Mouse (Mus musculus): ENCODE results near the gene Bmp8b. TPM values are rescaled to one million over a fixed set of nuclear protein-coding genes. Genes with fewer than 3 reads are reported as not detected.
"Not testable (repeated sequence)": the region's sequence is repeated elsewhere in the genome, so short reads cannot be mapped to it uniquely, and the experiment has no call there.

Bmp8b gene
- polyA plus RNA-seq, 1 experiment from 2014 or later: 0.30 TPM

DNA sequence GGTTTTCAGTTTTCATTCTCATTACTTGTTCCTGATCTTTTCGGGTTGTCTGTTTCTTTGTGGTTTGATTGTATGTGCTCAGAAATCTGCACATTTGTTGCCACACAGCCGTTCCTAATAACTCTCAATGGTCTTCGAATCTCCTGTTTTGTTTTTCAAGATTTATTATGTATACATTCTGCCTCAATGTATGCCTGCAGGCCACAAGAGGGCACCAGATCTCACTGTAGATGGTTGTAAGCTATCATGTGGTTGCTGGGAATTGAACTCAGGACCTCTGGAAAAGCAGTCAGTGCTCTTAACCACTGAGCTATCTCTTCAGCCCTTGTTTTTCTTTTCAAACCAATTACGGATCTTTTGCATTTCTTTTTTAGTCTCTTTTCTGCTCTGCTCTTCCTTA, 18.6 kb upstream of the Bmp8b start:
- H3K27ac ChIP-seq (ENCODE audit: low read depth, low read length): no peak overlapping the region

DNA sequence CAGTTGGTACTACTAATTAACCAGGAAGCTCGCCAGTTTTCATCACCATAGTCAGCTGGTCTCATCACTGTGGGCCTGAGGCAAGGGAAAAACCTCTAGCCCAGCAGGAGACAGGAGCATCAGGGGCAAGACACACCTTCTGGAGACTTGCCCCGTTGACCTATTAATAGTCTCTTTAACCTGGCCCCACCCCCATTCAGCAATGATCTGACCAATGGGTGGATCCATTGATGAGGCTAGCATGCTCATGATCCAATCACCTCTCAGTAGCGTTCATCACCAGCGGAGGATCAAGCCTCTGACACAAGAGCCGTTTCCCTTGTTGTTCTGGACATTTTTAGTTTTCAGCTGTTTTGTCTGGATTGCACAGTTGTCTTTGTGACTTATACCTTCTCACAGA, 12.3 kb upstream of the Bmp8b start:
- Histone ChIP-seq H3K9ac (ENCODE audit: low read depth, low read length) (no peak overlapping the region), H3K4me1 (replicated peaks; ENCODE audit: control insufficient read depth, insufficient read depth, low read length) (no peaks in the 10 kb centered on the region), H3K27me3 (replicated peaks; ENCODE audit: control insufficient read depth, insufficient read depth, low read length) (no peaks in the 10 kb centered on the region), H3K4me3 (ENCODE audit: low read depth, low read length) (no peak overlapping the region), H3K27ac (ENCODE audit: low read depth, low read length) (no peak overlapping the region), H3K9me3 (ENCODE audit: control insufficient read depth) (no peaks in the 10 kb centered on the region), H3K36me3 (ENCODE audit: control insufficient read depth, insufficient read depth) (no peaks in the 10 kb centered on the region), H3K4me2 (replicated peaks; ENCODE audit: low read depth) (no peak overlapping the region)
- 58% methylated on average over 5 of the region's 5 CpGs for WGBS
- TF ChIP-seq CTCF (IDR thresholded peaks at IDR 0.05; ENCODE audit: low read depth): no peak
- ATAC-seq: no peak

More for the DNA sequence above, 18.6 kb upstream of the Bmp8b start:
- H3K4me1 ChIP-seq (replicated peaks; ENCODE audit: control insufficient read depth, insufficient read depth, low read length): no peaks in the 10 kb centered on the region
- no peak overlapping the region for H3K9ac ChIP-seq (ENCODE audit: low read depth, low read length)
- no peaks in the 10 kb centered on the region for H3K36me3 ChIP-seq (ENCODE audit: control insufficient read depth, insufficient read depth)
- H3K4me2 ChIP-seq (replicated peaks; ENCODE audit: low read depth): no peak overlapping the region
- 79% methylated on average over 4 of the region's 4 CpGs for WGBS
- H3K4me3 ChIP-seq (ENCODE audit: low read depth, low read length): no peak overlapping the region
- H3K9me3 ChIP-seq (ENCODE audit: control insufficient read depth): no peaks in the 10 kb centered on the region
- peak; percentile 40 for TF ChIP-seq CTCF (IDR thresholded peaks at IDR 0.05; ENCODE audit: low read depth)
- no peak for ATAC-seq
- H3K27me3 ChIP-seq (replicated peaks; ENCODE audit: control insufficient read depth, insufficient read depth, low read length): no peaks in the 10 kb centered on the region

- H3K9ac ChIP-seq (ENCODE audit: low read depth, low read length): no peak overlapping the region
- no peaks in the 10 kb centered on the region for H3K27me3 ChIP-seq (replicated peaks; ENCODE audit: control insufficient read depth, insufficient read depth, low read length)
- peak overlapping the region; percentile 9; the same call in 1 of the 2 replicates for H3K4me3 ChIP-seq (ENCODE audit: low read depth, low read length)
- peak; percentile 76 for ATAC-seq
- no peak overlapping the region for H3K27ac ChIP-seq (ENCODE audit: low read depth, low read length)
- 26% methylated on average over 17 of the region's 17 CpGs for WGBS
- no peaks in the 10 kb centered on the region for H3K9me3 ChIP-seq (ENCODE audit: control insufficient read depth)
- H3K36me3 ChIP-seq (ENCODE audit: control insufficient read depth, insufficient read depth): no peaks in the 10 kb centered on the region
- peak overlapping the region; percentile 47 for H3K4me2 ChIP-seq (replicated peaks; ENCODE audit: low read depth)
- no peak for TF ChIP-seq CTCF (IDR thresholded peaks at IDR 0.05; ENCODE audit: low read depth)
- no peaks in the 10 kb centered on the region for H3K4me1 ChIP-seq (replicated peaks; ENCODE audit: control insufficient read depth, insufficient read depth, low read length)
Measured at GRCm38 (mm10) chr4:123093064-123093776, 11.7 kb upstream of the Bmp8b start.

DNA sequence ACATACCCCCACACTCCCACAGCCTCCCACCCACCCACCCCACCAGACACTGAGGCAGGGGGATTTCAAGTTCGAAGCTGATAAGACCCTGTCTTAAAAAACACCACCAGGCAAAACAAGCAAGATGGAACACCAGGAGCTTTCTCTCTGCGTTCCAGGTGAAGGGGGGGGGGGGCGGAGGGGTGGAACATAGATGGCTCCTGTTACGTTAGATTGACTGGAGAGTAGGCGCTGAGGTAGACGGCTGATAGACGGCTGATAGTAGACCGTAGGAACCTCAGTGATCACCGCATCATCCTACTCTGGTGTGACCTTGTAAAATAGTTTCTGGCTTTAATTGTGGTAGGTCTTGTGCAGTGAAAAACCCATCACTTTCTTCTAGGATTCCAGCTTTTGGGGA, 11.1 kb upstream of the Bmp8b start:
- TF ChIP-seq CTCF (IDR thresholded peaks at IDR 0.05; ENCODE audit: low read depth): no peak
- H3K9ac ChIP-seq (ENCODE audit: low read depth, low read length): no peak overlapping the region
- H3K36me3 ChIP-seq (ENCODE audit: control insufficient read depth, insufficient read depth): no peaks in the 10 kb centered on the region
- ATAC-seq: no peak
- no peak overlapping the region for H3K27ac ChIP-seq (ENCODE audit: low read depth, low read length)
- no peaks in the 10 kb centered on the region for H3K9me3 ChIP-seq (ENCODE audit: control insufficient read depth)
- 29% methylated on average over 8 of the region's 9 CpGs for WGBS
- H3K4me1 ChIP-seq (replicated peaks; ENCODE audit: control insufficient read depth, insufficient read depth, low read length): no peaks in the 10 kb centered on the region
- H3K27me3 ChIP-seq (replicated peaks; ENCODE audit: control insufficient read depth, insufficient read depth, low read length): no peaks in the 10 kb centered on the region
- H3K4me2 ChIP-seq (replicated peaks; ENCODE audit: low read depth): peak overlapping the region; percentile 47
- 0 out of 2 replicates have a peak overlapping the region, but pooled peaks have one; percentile 9 for H3K4me3 ChIP-seq (ENCODE audit: low read depth, low read length)

GRCm38 (mm10) chr4:123105451-123105790, 456 bp downstream of the Bmp8b start:
- 20% methylated on average over 24 of the region's 24 CpGs for WGBS
- peak; percentile 9; the same call in 1 of the 2 replicates for ATAC-seq
- Histone ChIP-seq H3K4me3 (ENCODE audit: low read depth, low read length) (peak overlapping the region; percentile 29), H3K36me3 (ENCODE audit: control insufficient read depth, insufficient read depth) (no peaks in the 10 kb centered on the region), H3K27ac (ENCODE audit: low read depth, low read length) (no peak overlapping the region), H3K27me3 (replicated peaks; ENCODE audit: control insufficient read depth, insufficient read depth, low read length) (peaks cover 21% of the 10 kb centered on the region), H3K9ac (ENCODE audit: low read depth, low read length) (no peak overlapping the region), H3K4me1 (replicated peaks; ENCODE audit: control insufficient read depth, insufficient read depth, low read length) (0 out of 2 replicates have a peak, but pooled peaks cover 3% of the 10 kb centered on the region), H3K4me2 (replicated peaks; ENCODE audit: low read depth) (peak overlapping the region; percentile 66), H3K9me3 (ENCODE audit: control insufficient read depth) (no peaks in the 10 kb centered on the region)
- TF ChIP-seq CTCF (IDR thresholded peaks at IDR 0.05; ENCODE audit: low read depth): no peak

- H3K4me1 ChIP-seq (replicated peaks; ENCODE audit: control insufficient read depth, insufficient read depth, low read length); H3K9me3 ChIP-seq (ENCODE audit: control insufficient read depth); H3K4me2 ChIP-seq (replicated peaks; ENCODE audit: low read depth); ATAC-seq; H3K27ac ChIP-seq (ENCODE audit: low read depth, low read length); H3K36me3 ChIP-seq (ENCODE audit: control insufficient read depth, insufficient read depth); H3K9ac ChIP-seq (ENCODE audit: low read depth, low read length); H3K4me3 ChIP-seq (ENCODE audit: low read depth, low read length): not testable (repeated sequence)
- WGBS: 81% methylated on average over 6 of the region's 7 CpGs
- H3K27me3 ChIP-seq (replicated peaks; ENCODE audit: control insufficient read depth, insufficient read depth, low read length): peaks cover 21% of the 10 kb centered on the region
Measured at GRCm38 (mm10) chr4:123105929-123106328, 964 bp downstream of the Bmp8b start.
